Mouse (Mus musculus) mouse trophoblast stem cell (cell line): ENCODE measurements around the gene Lhfp.

Source experiments
- in situ Hi-C, 2 experiments: fragments of 300-500 bp; cut with MseI, MboI; formaldehyde crosslinking; loops; 2 replicates in 1 of 2; 3 replicates in 1 of 2; pipeline ENCODE4 v1.15.1; 2025

Lhfp gene

DNA sequence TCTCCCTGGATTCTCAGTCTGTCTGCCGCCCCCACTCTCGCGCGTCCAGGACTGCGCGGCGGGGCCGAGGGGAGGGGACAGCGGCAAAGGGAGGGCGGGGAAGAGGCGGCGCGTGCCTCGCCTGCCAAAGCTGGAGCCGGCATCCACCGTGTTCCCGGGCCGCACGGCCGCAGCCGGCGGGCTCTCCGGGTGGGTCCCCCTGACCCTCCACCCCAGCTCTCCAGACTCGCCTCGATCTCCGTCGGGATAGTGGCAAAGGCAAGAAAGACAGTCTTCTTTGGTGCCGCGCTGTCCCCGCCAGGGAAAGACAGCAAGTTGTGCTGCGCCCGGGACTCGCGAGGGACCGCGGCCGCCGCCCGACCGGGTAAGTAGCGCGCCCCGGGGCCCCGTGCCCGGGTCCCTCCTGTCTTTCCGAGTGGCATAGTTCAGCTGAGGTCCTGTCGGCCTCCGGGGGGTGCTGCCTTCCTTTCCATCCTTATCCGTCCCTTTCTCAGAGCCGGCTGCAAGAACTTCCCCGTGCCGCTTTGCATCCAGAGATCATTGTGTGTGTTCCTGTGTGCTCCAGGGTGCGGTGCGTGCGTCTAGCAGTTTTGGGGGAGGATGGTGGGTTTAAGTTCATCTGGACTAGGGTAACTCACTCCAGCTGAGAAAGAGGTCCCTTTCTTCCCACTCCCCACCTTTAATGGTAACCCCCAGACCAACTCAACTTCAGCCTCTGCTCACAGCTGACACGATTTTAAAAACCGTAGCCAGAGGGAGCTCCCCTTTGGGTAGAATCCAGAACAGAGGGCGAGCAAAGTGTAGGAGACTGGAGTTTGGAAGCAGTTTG is at the start of gene Lhfp:
Gene Lhfp (plus strand): TSS at position 118 of the 829 bp plus-strand sequence.
- in situ Hi-C loops = no loop called here

DNA sequence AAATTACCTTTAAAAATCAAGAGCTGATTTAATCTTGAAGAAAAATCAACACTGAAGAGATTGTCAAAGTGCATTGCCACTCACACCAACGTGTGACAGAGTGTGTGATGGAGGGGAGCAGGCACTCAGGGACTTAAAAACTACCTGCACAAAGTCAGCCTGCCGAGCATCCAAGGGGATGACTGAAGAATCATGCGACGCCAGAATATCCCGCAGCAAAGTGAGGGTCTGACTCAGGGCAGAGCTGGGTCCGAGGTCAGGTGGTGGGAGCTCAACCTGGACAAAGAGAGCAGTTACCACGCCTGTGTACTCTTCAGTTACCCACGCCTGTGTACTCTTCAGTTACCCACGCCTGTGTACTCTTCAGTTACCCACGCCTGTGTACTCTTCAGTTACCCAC is 48.0 kb upstream of the Lhfp start:
- in situ Hi-C loops = no loop called here

DNA sequence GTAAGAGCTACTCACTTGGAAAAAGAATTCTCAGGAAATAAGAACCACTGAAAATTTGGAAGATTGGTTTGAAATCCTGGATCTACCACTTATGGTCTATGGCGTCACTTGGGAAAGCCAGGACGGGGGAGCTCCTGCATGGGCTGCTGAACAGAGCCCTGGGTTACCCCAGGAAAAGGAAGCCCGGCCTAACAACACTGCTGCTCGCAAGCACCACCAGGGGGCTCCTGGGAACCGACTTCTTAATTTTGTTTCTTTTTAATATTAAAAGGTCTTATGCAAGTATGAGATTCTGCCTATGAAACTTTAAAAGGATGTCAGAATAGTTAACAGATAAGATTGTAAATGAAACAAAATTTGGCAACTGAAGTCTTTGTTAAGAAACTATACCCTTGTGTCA is 46.7 kb upstream of the Lhfp start:
- in situ Hi-C loops = no loop called here

DNA sequence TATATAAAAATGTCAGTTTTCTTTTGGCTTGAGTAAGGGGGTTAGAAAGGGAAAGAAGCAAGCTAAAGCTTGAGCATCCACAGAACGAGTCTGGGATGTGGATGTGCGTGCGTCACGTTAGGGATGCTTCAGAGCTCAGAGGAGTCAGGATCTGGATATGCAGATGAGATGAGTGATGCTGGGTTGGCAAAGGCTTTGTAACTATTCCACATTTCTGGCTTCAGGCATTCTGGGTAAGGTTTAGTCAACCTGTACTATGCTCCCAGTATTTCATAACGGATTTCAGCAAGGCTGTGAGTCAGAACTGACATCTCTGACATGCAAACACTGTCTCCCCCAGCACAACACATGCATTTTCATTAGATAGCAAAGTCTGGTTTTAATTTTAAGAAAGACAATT is 44.7 kb upstream of the Lhfp start:
- in situ Hi-C loops = no loop called here

DNA sequence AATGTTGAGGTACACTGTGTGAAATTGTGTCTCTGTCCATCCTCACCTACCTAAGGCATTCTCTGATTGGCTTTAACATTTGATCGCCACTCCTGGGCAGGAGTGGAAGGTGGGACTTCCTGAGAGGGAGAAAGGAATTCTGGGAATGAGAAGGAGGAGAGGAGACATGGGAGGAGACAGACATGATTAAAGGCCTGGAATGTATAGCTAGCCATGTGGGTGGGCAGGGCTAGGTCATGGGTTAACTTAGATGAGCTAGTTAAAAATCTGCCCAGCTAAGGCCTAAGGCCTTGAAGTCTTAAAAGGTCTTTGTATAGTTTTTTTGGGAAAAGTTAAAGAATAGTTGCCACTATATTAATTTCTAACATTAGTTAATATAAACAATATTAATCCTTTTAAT is 43.9 kb upstream of the Lhfp start:
- in situ Hi-C loops = no loop called here

DNA sequence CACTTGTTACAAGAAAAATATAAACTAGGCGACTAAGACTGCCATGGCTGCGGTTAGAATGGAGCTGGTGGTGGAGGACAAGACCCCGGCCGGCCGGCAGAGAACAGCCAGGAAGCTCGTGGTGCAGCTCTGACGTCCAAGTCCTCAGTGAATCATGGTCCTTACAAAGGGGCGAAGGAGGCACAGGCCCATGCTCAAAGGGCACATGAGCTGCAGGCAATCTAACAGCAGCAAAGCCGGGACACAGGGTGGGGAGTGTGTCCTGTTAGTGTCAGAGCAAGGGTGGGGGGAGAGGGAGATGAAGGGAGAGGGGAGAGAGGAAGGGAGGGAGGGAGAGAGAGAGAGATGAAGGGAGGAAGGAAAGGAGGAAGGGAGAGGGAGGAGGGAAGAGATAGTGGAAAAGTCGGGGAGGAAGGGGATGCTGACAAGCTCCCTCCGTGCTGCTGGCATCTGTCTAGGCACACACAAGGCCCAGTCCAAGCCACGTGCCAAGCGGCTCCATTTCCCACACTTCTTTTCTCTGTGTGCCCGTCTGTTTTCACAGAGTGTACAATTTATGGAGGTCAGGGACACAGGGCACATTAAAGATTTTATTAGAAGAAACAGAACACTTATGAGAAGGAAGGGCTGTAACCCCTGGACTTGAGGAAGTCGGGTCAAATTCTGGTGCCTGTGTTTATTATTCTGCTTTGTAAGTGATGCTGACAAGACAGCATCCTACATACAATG is 42.1 kb upstream of the Lhfp start:
- in situ Hi-C loops = no loop called here

DNA sequence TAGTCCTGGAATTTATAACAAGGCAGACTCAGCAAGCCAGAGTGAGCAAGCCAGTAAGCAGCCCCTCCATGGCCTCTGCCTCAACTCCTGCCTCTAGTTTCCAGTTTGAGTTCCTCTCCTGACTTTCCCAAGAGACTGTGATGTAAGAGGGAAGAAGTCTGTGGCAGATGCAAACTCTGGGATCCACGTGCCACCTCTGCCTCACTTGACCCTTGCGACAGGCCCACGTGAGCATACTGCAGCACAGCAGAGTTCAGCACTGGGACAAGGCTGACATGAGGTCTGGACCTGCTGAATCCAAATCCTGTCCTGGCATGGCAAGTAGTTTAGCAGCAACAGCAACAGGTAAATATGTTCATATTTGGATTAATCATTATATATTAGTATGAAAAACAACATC is 41.3 kb upstream of the Lhfp start:
- in situ Hi-C loops = no loop called here

DNA sequence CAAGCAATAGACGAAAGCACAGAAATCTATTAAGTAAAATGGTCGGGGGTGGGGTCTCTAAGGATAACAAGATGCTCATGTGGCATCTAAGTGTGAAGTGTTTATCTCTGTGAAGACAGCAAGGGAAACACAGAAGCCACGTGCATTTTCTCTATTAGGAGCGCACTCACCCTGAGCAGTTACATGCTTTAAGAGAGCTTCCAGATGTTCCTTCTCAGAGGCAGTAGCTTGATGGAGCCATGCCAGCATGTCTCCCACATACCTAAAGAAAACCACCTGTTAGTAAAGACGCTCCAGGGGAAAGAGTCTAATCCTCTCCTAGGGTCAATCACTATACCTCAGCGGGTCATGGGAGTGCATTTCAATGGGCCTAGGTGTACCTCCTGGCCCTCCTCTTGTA is 39.3 kb upstream of the Lhfp start:
- in situ Hi-C loops = no loop called here

DNA sequence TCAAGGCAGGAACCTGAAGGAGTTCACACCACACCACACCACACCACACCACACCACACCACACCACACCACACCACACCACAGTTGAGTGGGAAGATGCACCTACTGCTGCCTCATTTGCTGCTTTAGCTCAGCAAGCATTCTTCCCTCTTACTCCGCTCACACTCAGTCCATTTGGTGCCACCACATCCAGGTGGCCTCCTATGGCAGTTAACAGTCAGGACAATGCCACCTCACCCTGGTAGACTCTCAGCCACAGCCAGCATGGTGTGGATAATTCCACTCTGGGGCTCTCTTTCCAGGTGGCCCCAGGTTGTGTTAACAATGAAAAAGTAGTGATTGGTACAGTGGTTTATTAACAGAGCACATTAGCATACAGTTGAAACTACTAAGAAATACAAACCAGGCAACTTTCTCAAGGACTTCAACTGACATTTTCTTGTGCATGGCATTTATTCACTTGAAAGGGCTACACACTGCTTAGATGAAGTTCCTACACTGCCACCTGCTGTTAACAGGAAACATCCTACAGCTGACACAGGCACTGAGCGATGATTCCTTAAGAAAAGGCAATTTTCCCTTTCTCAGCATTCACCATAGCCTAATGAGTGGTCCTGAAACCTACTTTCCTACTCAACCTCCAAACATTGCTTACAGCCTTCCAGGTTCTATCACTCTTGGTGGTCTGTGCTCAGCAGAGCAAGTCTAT is 36.8 kb upstream of the Lhfp start:
- in situ Hi-C loops = no loop called here

DNA sequence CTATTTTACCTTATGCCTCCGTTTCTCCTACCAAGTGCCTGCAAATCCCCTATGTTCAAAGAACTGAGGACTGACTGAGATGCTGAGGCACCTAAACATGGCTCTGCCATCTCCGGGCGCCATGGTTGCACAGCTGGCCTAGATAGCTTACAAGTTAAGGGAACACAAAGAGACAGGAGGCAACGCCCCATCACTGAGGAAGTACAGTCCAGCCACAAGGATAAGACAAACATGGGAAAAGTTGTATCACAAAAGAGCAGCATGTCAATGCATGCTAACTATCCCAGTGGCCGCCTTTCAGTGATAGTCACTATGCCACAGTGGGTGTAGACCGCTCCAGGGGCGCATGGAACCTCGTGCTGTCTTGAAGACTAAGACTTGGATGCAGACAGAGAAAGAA is 33.9 kb upstream of the Lhfp start:
- in situ Hi-C loops = no loop called here

DNA sequence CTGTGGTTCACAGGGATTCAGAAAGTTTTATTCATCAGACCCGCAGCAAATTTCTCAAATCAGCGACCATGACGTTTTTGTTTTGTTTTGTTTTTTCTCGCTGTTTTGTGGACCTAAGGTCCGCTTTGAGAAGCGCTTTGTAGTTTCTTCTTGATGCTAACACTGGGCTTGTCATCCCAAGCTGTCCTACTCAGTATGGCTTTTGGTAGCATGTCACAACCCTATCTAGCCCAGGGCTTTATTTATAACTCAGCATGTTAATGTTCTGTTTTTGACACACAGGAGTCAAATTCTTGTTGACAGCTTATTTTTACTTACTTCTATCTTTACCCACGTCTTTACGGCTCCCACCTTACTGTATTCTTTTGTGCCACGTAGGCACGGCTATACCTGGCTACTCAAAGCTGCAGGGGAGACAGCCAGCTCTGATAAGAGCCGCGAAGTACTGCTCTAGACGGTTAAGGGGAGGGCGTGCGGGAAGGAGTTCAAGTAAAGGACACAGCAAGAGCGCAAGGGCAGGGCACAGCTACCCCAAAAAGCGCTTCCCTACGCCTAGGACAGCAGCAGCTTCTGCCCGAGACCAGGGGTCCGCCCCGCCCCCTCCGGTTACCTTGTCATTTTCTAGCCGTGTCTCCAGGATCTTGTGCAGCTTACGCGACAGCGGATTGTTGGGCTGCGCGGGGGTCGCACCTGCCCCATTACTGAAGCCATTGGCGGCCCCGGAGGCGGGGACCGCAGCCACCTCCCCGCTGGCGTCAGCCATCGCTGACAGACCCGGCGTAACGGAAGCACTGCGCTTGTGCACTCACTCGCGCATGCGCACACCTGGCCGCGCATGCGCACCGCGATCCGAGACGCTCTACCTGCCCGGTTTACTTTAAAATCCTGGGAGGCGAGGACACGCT is 24.6 kb upstream of the Lhfp start, which contains the start of gene Cog6:
Gene Cog6 (minus strand): TSS at position 802 of the 905 bp plus-strand sequence.
- in situ Hi-C loops = no loop called here

DNA sequence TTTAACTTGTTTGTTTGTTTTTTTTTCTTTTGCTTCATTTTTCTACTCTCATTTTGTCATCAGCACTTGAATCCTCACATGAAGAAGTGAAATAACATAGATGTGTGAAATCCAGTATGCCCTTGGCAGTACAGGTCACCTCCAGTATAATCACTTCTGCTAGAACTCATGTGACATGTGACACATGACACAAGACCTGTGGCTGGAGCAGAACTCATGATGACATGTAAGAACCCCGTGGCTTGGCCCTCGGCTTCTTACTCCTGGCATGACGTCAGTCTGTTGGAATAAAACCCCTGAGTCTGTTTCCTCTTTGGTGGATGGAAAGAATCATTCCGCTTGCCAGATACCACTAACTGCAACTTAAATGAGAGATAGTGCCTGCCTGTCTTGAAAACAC is 14.0 kb upstream of the Lhfp start:
- in situ Hi-C loops = loop anchor here in 1 of 2 experiments (10.0 kb wide), 1 partner anchor 427 kb away; no protein-coding TSS in a partner anchor

DNA sequence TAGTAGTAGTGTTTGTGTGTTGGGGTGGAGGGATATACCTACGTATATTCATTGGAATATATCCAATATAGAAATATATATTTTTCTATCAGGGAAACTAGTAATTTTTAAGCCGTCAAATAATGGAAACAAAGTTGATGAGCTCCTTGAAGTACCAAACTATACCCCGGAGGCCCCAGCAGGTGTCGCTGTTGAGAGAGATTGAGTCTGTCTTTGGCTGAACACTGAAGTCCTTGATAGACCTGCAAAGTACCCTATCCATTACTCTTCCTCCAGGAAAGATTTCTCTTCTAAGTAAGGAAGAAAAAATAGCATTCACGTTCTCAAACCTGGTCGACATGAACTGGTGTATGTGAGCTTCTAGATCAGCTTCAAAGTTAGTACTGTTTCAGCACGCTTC is 12.3 kb upstream of the Lhfp start:
- in situ Hi-C loops = loop anchor here in 1 of 2 experiments (10.0 kb wide), 1 partner anchor 426 kb away; no protein-coding TSS in a partner anchor

DNA sequence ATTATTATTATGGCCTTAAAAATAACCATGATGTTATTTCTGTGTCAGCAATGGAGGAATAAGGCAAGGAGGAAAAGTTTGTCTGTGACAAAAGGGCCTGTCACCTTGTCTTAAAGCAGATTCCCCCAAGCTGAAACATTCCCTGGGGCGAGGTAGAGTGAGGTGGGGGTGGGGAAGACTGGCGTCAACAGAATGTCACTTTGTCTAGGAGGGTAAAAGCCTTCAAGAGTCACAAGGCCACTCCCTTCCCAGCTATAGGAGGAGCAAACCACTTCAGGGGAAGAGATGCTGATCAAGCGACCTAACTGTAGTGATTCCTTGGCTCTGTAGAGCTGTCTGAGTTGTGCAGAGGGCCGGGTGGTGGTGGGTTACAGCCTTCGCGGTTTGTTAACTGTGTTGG is 9.7 kb upstream of the Lhfp start:
- in situ Hi-C loops = loop anchor here (5.0 to 10.0 kb wide), 3 partner anchors 213 to 413 kb away; no protein-coding TSS in a partner anchor

DNA sequence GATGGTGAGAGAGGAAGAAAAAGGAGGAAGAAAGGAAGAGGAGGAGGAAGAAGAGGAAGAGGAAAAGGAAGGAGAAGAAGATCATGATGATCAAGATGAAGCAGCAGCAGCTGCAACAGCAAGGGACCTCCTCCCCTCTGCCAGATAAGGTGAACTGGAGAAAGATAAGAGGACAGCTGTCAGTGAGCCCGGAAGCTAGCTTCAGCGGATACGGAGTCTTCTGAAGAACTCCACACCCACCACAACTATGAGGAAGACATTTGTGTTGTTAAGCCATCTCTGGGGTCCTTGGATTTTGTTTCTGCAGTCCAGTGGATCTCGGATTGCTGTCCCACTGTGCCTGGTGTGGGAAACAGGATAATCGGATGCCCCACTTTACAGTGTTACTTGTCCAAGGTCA is 8.9 kb upstream of the Lhfp start:
- in situ Hi-C loops = loop anchor here (5.0 to 10.0 kb wide), 3 partner anchors 212 to 412 kb away; no protein-coding TSS in a partner anchor

DNA sequence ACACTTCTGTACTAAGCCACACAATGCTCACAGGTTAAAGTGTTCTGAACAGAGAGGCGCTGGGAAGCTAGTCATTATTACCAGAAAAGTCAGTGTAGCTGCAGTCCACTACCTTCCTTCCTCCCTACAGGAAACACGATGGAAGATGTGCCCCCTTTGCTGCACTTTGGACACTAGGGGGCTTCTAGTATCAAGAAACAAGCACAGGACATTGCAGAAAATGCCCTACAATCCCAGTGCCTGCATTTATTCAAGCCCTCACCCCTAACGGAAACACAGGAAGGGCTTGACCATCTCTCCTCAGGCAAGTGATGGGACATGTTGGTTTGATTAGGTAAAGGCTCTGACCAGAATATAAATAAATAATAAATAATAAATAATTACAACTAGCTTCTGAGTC is 7.9 kb upstream of the Lhfp start:
- in situ Hi-C loops = loop anchor here (5.0 to 10.0 kb wide), 3 partner anchors 211 to 411 kb away; no protein-coding TSS in a partner anchor

DNA sequence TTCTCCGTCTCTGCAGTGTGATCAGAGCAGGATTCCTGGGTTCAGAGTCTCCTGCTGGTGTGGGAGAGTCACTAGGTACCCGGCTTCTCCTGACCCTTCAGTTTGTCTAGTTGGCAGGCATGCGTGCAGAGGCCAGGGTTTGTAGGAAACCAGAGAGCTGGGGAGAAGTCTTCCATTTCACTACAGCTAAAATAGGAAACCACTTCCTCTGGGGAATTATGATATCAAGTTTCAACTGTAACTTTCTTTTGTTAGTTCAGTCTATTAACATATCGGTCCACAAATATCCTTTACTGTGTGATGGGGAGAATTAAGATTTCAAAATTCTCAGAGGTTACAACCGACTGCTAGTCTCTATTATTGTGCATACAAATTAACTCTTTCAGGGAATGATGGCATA is 5.3 kb upstream of the Lhfp start:
- in situ Hi-C loops = loop anchor here (10.0 kb wide), 2 partner anchors 209 to 409 kb away; no protein-coding TSS in a partner anchor

DNA sequence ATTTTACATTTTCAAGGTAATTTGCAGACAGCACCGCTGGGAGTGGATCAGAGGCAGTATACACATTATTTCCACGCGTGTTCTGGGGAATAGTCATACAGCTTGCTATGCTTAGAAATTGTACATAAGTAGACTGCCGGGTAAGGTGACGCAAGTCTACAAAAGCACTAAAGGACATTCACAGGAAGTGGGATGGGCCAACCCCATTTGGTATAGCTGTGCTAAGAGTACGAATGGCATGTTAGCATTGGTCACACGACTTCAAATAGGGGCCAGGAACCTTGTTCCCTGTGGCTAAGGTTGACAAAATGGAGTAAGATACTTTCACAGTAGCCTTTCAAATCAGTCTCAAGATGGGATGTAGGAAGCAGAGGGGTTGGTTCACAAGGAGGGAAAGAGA is 4.4 kb upstream of the Lhfp start:
- in situ Hi-C loops = loop anchor here (10.0 kb wide), 2 partner anchors 208 to 408 kb away; no protein-coding TSS in a partner anchor

DNA sequence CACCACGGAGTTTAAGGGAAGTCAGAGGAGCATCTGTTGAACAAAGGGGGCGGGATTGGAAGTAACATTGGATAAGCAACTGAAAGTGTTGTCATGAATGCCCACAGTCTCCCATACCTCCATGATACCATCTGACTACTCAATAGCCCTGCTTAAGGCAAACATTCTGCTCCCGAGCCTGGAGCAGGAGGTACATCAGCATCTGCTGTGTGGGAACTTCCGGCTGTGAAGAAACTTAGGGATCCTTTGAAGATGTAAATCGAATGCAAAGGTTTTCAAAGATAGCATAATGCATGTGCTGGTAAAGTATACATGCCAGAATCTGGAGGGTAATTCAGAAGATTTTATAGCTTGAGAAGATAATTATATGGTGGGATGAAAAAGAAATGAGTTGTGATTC is 2.4 kb upstream of the Lhfp start:
- in situ Hi-C loops = loop anchor here (10.0 kb wide), 2 partner anchors 206 to 406 kb away; no protein-coding TSS in a partner anchor

DNA sequence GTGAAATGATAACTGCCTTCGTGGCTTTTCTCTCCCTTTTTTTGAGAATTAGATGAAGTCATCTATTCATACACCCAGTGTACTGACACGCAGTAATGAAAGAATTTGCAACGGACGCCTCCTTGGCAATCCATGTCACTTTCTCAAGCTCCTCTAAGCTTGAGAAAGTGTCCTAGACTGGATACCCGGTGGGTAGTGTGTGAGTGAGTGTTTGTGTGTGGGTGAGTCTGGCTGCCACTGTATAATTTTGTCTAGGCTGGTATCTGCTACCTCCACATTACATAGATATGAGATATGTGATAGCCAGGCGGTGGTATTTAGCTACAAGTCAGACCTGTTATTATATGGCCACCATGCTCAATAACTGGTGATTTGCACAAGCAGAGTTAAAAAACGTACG is 1.6 kb upstream of the Lhfp start:
- in situ Hi-C loops = loop anchor here (10.0 kb wide), 2 partner anchors 205 to 405 kb away; no protein-coding TSS in a partner anchor
